Mouse (Mus musculus): ENCODE results near the gene Mdga2. TPM values are rescaled to one million over a fixed set of nuclear protein-coding genes. Genes with fewer than 3 reads are reported as not detected.

The Mdga2 gene
- polyA plus RNA-seq, 1 experiment from 2014 or later, result 43.2 TPM

- no peaks in the 10 kb centered on the region for H3K36me3 ChIP-seq (ENCODE audit: control insufficient read depth, insufficient read depth, low read length)
- no peaks in the 10 kb centered on the region for H3K4me1 ChIP-seq (ENCODE audit: control insufficient read depth, insufficient read depth, low read length)
- H3K27me3 ChIP-seq (ENCODE audit: control insufficient read depth, insufficient read depth, low read length), result no peaks in the 10 kb centered on the region
- no peak overlapping the region for H3K27ac ChIP-seq (ENCODE audit: low read depth, low read length)
- H3K4me3 ChIP-seq (ENCODE audit: low read depth, low read length), result no peak overlapping the region
- no peak for ATAC-seq (ENCODE audit: low read depth)
- no peaks in the 10 kb centered on the region for H3K9me3 ChIP-seq (ENCODE audit: control insufficient read depth, low read length)
- no peak overlapping the region for H3K4me2 ChIP-seq (ENCODE audit: low read depth, low read length)
- WGBS, result 68% methylated on average over 4 of the region's 4 CpGs
- H3K9ac ChIP-seq (replicated peaks; ENCODE audit: low read depth, low read length), result no peak overlapping the region
These were observed 211.0 kb downstream of the Mdga2 start for GRCm38 (mm10) chr12:67011368-67011767.

GRCm38 (mm10) chr12:67010318-67010717 is 212.0 kb downstream of the Mdga2 start:
- no peaks in the 10 kb centered on the region for H3K9me3 ChIP-seq (ENCODE audit: control insufficient read depth, low read length)
- no peaks in the 10 kb centered on the region for H3K27me3 ChIP-seq (ENCODE audit: control insufficient read depth, insufficient read depth, low read length)
- no peak overlapping the region for H3K4me2 ChIP-seq (ENCODE audit: low read depth, low read length)
- no peak for ATAC-seq (ENCODE audit: low read depth)
- no peak overlapping the region for H3K4me3 ChIP-seq (ENCODE audit: low read depth, low read length)
- H3K27ac ChIP-seq (ENCODE audit: low read depth, low read length), result no peak overlapping the region
- 91% methylated on average over 4 of the region's 4 CpGs for WGBS
- H3K4me1 ChIP-seq (ENCODE audit: control insufficient read depth, insufficient read depth, low read length), result no peaks in the 10 kb centered on the region
- H3K36me3 ChIP-seq (ENCODE audit: control insufficient read depth, insufficient read depth, low read length), result no peaks in the 10 kb centered on the region
- H3K9ac ChIP-seq (replicated peaks; ENCODE audit: low read depth, low read length), result no peak overlapping the region

DNA sequence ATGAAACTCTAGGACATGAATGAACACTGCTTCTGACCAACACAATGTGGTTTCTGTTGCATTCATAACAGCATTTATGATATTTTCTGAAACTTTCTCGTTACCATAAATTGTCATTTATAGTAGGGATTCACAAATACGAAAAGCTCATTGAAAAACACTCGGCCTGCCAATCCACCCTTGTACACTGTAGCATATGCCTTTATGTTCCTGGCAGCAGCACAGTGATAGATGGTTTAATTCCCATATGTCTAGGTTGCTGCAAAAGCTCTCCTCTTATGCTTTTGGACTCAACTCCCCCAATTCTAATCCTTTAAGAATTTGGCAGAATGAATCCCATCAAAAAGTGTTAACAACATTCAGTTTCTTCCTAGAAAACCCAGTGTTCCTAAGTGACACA is 213.2 kb downstream of the Mdga2 start:
- Histone ChIP-seq H3K36me3 (ENCODE audit: control insufficient read depth, insufficient read depth, low read length) (no peaks in the 10 kb centered on the region), H3K4me3 (ENCODE audit: low read depth, low read length) (no peak overlapping the region), H3K27me3 (ENCODE audit: control insufficient read depth, insufficient read depth, low read length) (no peaks in the 10 kb centered on the region), H3K9ac (replicated peaks; ENCODE audit: low read depth, low read length) (no peak overlapping the region), H3K27ac (ENCODE audit: low read depth, low read length) (no peak overlapping the region), H3K9me3 (ENCODE audit: control insufficient read depth, low read length) (no peaks in the 10 kb centered on the region), H3K4me1 (ENCODE audit: control insufficient read depth, insufficient read depth, low read length) (no peaks in the 10 kb centered on the region), H3K4me2 (ENCODE audit: low read depth, low read length) (no peak overlapping the region)
- WGBS, result 76% methylated on average over 3 of the region's 3 CpGs
- ATAC-seq (ENCODE audit: low read depth), result no peak

- 0 out of 2 replicates have a peak, but pooled peaks have one; percentile 14 for ATAC-seq (ENCODE audit: low read depth)
- H3K27ac ChIP-seq (ENCODE audit: low read depth, low read length), result no peak overlapping the region
- 62% methylated on average over 3 of the region's 3 CpGs for WGBS
- no peak overlapping the region for H3K4me2 ChIP-seq (ENCODE audit: low read depth, low read length)
- no peak overlapping the region for H3K9ac ChIP-seq (replicated peaks; ENCODE audit: low read depth, low read length)
- no peaks in the 10 kb centered on the region for H3K9me3 ChIP-seq (ENCODE audit: control insufficient read depth, low read length)
- no peak overlapping the region for H3K4me3 ChIP-seq (ENCODE audit: low read depth, low read length)
- H3K27me3 ChIP-seq (ENCODE audit: control insufficient read depth, insufficient read depth, low read length), result no peaks in the 10 kb centered on the region
- no peaks in the 10 kb centered on the region for H3K4me1 ChIP-seq (ENCODE audit: control insufficient read depth, insufficient read depth, low read length)
- H3K36me3 ChIP-seq (ENCODE audit: control insufficient read depth, insufficient read depth, low read length), result no peaks in the 10 kb centered on the region
These were observed 268.2 kb downstream of the Mdga2 start for GRCm38 (mm10) chr12:66954129-66954528.

- no peak overlapping the region for H3K4me2 ChIP-seq (ENCODE audit: low read depth, low read length)
- no peak for ATAC-seq (ENCODE audit: low read depth)
- H3K36me3 ChIP-seq (ENCODE audit: control insufficient read depth, insufficient read depth, low read length), result no peaks in the 10 kb centered on the region
- no peaks in the 10 kb centered on the region for H3K4me1 ChIP-seq (ENCODE audit: control insufficient read depth, insufficient read depth, low read length)
- no peaks in the 10 kb centered on the region for H3K27me3 ChIP-seq (ENCODE audit: control insufficient read depth, insufficient read depth, low read length)
- H3K4me3 ChIP-seq (ENCODE audit: low read depth, low read length), result no peak overlapping the region
- H3K9me3 ChIP-seq (ENCODE audit: control insufficient read depth, low read length), result no peaks in the 10 kb centered on the region
- no peak overlapping the region for H3K27ac ChIP-seq (ENCODE audit: low read depth, low read length)
- no peak overlapping the region for H3K9ac ChIP-seq (replicated peaks; ENCODE audit: low read depth, low read length)
- WGBS, result 87% methylated on average over 5 of the region's 5 CpGs
These were observed 306.6 kb downstream of the Mdga2 start for GRCm38 (mm10) chr12:66915741-66916140.

GRCm38 (mm10) chr12:66899366-66899765 is 323.0 kb downstream of the Mdga2 start:
- H3K36me3 ChIP-seq (ENCODE audit: control insufficient read depth, insufficient read depth, low read length), result no peaks in the 10 kb centered on the region
- no peaks in the 10 kb centered on the region for H3K27me3 ChIP-seq (ENCODE audit: control insufficient read depth, insufficient read depth, low read length)
- H3K9ac ChIP-seq (replicated peaks; ENCODE audit: low read depth, low read length), result no peak overlapping the region
- no peaks in the 10 kb centered on the region for H3K4me1 ChIP-seq (ENCODE audit: control insufficient read depth, insufficient read depth, low read length)
- H3K27ac ChIP-seq (ENCODE audit: low read depth, low read length), result no peak overlapping the region
- WGBS, result 81% methylated on average over 4 of the region's 4 CpGs
- ATAC-seq (ENCODE audit: low read depth), result no peak
- H3K4me3 ChIP-seq (ENCODE audit: low read depth, low read length), result no peak overlapping the region
- H3K9me3 ChIP-seq (ENCODE audit: control insufficient read depth, low read length), result no peaks in the 10 kb centered on the region
- no peak overlapping the region for H3K4me2 ChIP-seq (ENCODE audit: low read depth, low read length)

GRCm38 (mm10) chr12:66896790-66897189 is 325.6 kb downstream of the Mdga2 start:
- Histone ChIP-seq H3K4me3 (ENCODE audit: low read depth, low read length) (no peak overlapping the region), H3K27ac (ENCODE audit: low read depth, low read length) (no peak overlapping the region), H3K27me3 (ENCODE audit: control insufficient read depth, insufficient read depth, low read length) (no peaks in the 10 kb centered on the region), H3K4me1 (ENCODE audit: control insufficient read depth, insufficient read depth, low read length) (no peaks in the 10 kb centered on the region), H3K9me3 (ENCODE audit: control insufficient read depth, low read length) (no peaks in the 10 kb centered on the region), H3K9ac (replicated peaks; ENCODE audit: low read depth, low read length) (no peak overlapping the region), H3K4me2 (ENCODE audit: low read depth, low read length) (no peak overlapping the region), H3K36me3 (ENCODE audit: control insufficient read depth, insufficient read depth, low read length) (no peaks in the 10 kb centered on the region)
- 92% methylated on average over 3 of the region's 3 CpGs for WGBS
- ATAC-seq (ENCODE audit: low read depth), result no peak

- 83% methylated on average over 3 of the region's 3 CpGs for WGBS
- no peak for ATAC-seq (ENCODE audit: low read depth)
- H3K4me2 ChIP-seq (ENCODE audit: low read depth, low read length), result no peak overlapping the region
These were observed 332.1 kb downstream of the Mdga2 start for GRCm38 (mm10) chr12:66890296-66890695.

DNA sequence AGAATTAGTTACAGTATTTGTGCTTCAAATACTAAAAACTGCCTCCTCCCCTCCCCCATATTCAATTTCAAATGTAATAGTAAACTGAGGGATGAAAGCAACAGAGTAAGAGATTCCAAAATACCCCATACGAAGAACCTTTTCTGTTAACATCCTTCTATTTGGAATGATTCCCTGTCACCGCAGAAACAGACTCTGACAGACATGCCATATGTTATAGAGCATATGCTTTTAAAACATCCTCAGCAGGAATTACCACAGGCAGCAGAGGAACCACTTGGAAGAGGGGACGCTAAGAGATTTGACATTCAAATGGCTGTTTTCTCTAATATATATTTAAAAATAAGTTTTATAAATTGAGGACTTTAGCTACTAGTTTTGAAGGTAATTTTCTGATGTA is 333.1 kb downstream of the Mdga2 start:
- no peak for ATAC-seq (ENCODE audit: low read depth)
- Histone ChIP-seq H3K4me2 (ENCODE audit: low read depth, low read length) (no peak overlapping the region), H3K27ac (ENCODE audit: low read depth, low read length) (no peak overlapping the region), H3K4me1 (ENCODE audit: control insufficient read depth, insufficient read depth, low read length) (peaks cover 6% of the 10 kb centered on the region), H3K9me3 (ENCODE audit: control insufficient read depth, low read length) (no peaks in the 10 kb centered on the region), H3K4me3 (ENCODE audit: low read depth, low read length) (no peak overlapping the region), H3K9ac (replicated peaks; ENCODE audit: low read depth, low read length) (no peak overlapping the region), H3K27me3 (ENCODE audit: control insufficient read depth, insufficient read depth, low read length) (no peaks in the 10 kb centered on the region), H3K36me3 (ENCODE audit: control insufficient read depth, insufficient read depth, low read length) (no peaks in the 10 kb centered on the region)
- 59% methylated on average over 3 of the region's 3 CpGs for WGBS

More at GRCm38 (mm10) chr12:66890296-66890695, 332.1 kb downstream of the Mdga2 start:
- Histone ChIP-seq H3K9me3 (ENCODE audit: control insufficient read depth, low read length) (no peaks in the 10 kb centered on the region), H3K27ac (ENCODE audit: low read depth, low read length) (no peak overlapping the region), H3K4me3 (ENCODE audit: low read depth, low read length) (no peak overlapping the region), H3K9ac (replicated peaks; ENCODE audit: low read depth, low read length) (no peak overlapping the region), H3K4me1 (ENCODE audit: control insufficient read depth, insufficient read depth, low read length) (peaks cover 6% of the 10 kb centered on the region), H3K27me3 (ENCODE audit: control insufficient read depth, insufficient read depth, low read length) (no peaks in the 10 kb centered on the region), H3K36me3 (ENCODE audit: control insufficient read depth, insufficient read depth, low read length) (no peaks in the 10 kb centered on the region)

GRCm38 (mm10) chr12:66888636-66889035 is 333.7 kb downstream of the Mdga2 start:
- Histone ChIP-seq H3K9ac (replicated peaks; ENCODE audit: low read depth, low read length) (no peak overlapping the region), H3K4me2 (ENCODE audit: low read depth, low read length) (no peak overlapping the region), H3K27ac (ENCODE audit: low read depth, low read length) (no peak overlapping the region), H3K9me3 (ENCODE audit: control insufficient read depth, low read length) (no peaks in the 10 kb centered on the region), H3K4me3 (ENCODE audit: low read depth, low read length) (no peak overlapping the region), H3K36me3 (ENCODE audit: control insufficient read depth, insufficient read depth, low read length) (no peaks in the 10 kb centered on the region), H3K4me1 (ENCODE audit: control insufficient read depth, insufficient read depth, low read length) (peaks cover 6% of the 10 kb centered on the region), H3K27me3 (ENCODE audit: control insufficient read depth, insufficient read depth, low read length) (no peaks in the 10 kb centered on the region)
- peak; percentile 51; the same call in 1 of the 2 replicates for ATAC-seq (ENCODE audit: low read depth)
- WGBS, result 46% methylated on average over 1 of the region's 1 CpGs

Data from neural tube, embryonic 14.5 days (tissue).